Mouse (Mus musculus): Measurements from ENCODE around the gene Pxk.

Gene Pxk

GRCm38 (mm10) chr14:8164463-8164862, 66.5 kb downstream of the Pxk start:
- in situ Hi-C loops (cut with MboI; ENCODE audit: low pct_unique_long_range_greater_than_20kb in 1 of 2, low sequenced_read_pairs in 2 of 2, unreplicated experiment in 1 of 2): loop anchor here (10.0 to 25.0 kb wide), 2 partner anchors 50 to 377 kb away; partner anchors contain the start of genes Gm26661 (in 1 of the 2) and Kctd6 (in 1 of the 2)

- in situ Hi-C loops (cut with MboI; ENCODE audit: low pct_unique_long_range_greater_than_20kb in 1 of 2, low sequenced_read_pairs in 2 of 2, unreplicated experiment in 1 of 2): loop anchor here in 1 of 2 experiments (25.0 kb wide), 1 partner anchor 385 kb away; the partner anchor contains the start of gene Gm26661
These were observed 74.7 kb downstream of the Pxk start, which contains the start of gene Pdhb for GRCm38 (mm10) chr14:8172507-8173410. Gene Pdhb, minus strand, starts transcription at chr14:8173025.

- in situ Hi-C loops (cut with MboI; ENCODE audit: low pct_unique_long_range_greater_than_20kb in 1 of 2, low sequenced_read_pairs in 2 of 2, unreplicated experiment in 1 of 2): loop anchor here in 1 of 2 experiments (25.0 kb wide), 1 partner anchor 386 kb away; the partner anchor contains the start of gene Gm26661
These were observed 75.7 kb downstream of the Pxk start for GRCm38 (mm10) chr14:8173542-8174250.

- in situ Hi-C loops (cut with MboI; ENCODE audit: low pct_unique_long_range_greater_than_20kb in 1 of 2, low sequenced_read_pairs in 2 of 2, unreplicated experiment in 1 of 2): loop anchor here in 1 of 2 experiments (25.0 kb wide), 1 partner anchor 387 kb away; the partner anchor contains the start of gene Gm26661
These were observed 76.6 kb downstream of the Pxk start for GRCm38 (mm10) chr14:8174634-8175033.

GRCm38 (mm10) chr14:8176251-8176650, 78.2 kb downstream of the Pxk start:
- in situ Hi-C loops (cut with MboI; ENCODE audit: low pct_unique_long_range_greater_than_20kb in 1 of 2, low sequenced_read_pairs in 2 of 2, unreplicated experiment in 1 of 2): no loop called here

GRCm38 (mm10) chr14:8180371-8181035, 82.5 kb downstream of the Pxk start:
- in situ Hi-C loops (cut with MboI; ENCODE audit: low pct_unique_long_range_greater_than_20kb in 1 of 2, low sequenced_read_pairs in 2 of 2, unreplicated experiment in 1 of 2): no loop called here

- in situ Hi-C loops (cut with MboI; ENCODE audit: low pct_unique_long_range_greater_than_20kb in 1 of 2, low sequenced_read_pairs in 2 of 2, unreplicated experiment in 1 of 2): no loop called here
These were observed 85.3 kb downstream of the Pxk start for GRCm38 (mm10) chr14:8183330-8183729.

- in situ Hi-C loops (cut with MboI; ENCODE audit: low pct_unique_long_range_greater_than_20kb in 1 of 2, low sequenced_read_pairs in 2 of 2, unreplicated experiment in 1 of 2): no loop called here
These were observed 88.5 kb downstream of the Pxk start for GRCm38 (mm10) chr14:8186278-8187045.

- in situ Hi-C loops (cut with MboI; ENCODE audit: low pct_unique_long_range_greater_than_20kb in 1 of 2, low sequenced_read_pairs in 2 of 2, unreplicated experiment in 1 of 2): no loop called here
These were observed 92.5 kb downstream of the Pxk start for GRCm38 (mm10) chr14:8190556-8190955.

GRCm38 (mm10) chr14:8191331-8191965, 93.4 kb downstream of the Pxk start:
- in situ Hi-C loops (cut with MboI; ENCODE audit: low pct_unique_long_range_greater_than_20kb in 1 of 2, low sequenced_read_pairs in 2 of 2, unreplicated experiment in 1 of 2): no loop called here

- in situ Hi-C loops (cut with MboI; ENCODE audit: low pct_unique_long_range_greater_than_20kb in 1 of 2, low sequenced_read_pairs in 2 of 2, unreplicated experiment in 1 of 2): no loop called here
These were observed 94.7 kb downstream of the Pxk start for GRCm38 (mm10) chr14:8192727-8193126.

GRCm38 (mm10) chr14:8200769-8201168, 102.8 kb downstream of the Pxk start:
- in situ Hi-C loops (cut with MboI; ENCODE audit: low pct_unique_long_range_greater_than_20kb in 1 of 2, low sequenced_read_pairs in 2 of 2, unreplicated experiment in 1 of 2): no loop called here

GRCm38 (mm10) chr14:8201715-8202114, 103.7 kb downstream of the Pxk start:
- in situ Hi-C loops (cut with MboI; ENCODE audit: low pct_unique_long_range_greater_than_20kb in 1 of 2, low sequenced_read_pairs in 2 of 2, unreplicated experiment in 1 of 2): no loop called here

GRCm38 (mm10) chr14:8206179-8206910, 108.3 kb downstream of the Pxk start:
- in situ Hi-C loops (cut with MboI; ENCODE audit: low pct_unique_long_range_greater_than_20kb in 1 of 2, low sequenced_read_pairs in 2 of 2, unreplicated experiment in 1 of 2): no loop called here

- in situ Hi-C loops (cut with MboI; ENCODE audit: low pct_unique_long_range_greater_than_20kb in 1 of 2, low sequenced_read_pairs in 2 of 2, unreplicated experiment in 1 of 2): no loop called here
These were observed 109.1 kb downstream of the Pxk start for GRCm38 (mm10) chr14:8207105-8207504.

- in situ Hi-C loops (cut with MboI; ENCODE audit: low pct_unique_long_range_greater_than_20kb in 1 of 2, low sequenced_read_pairs in 2 of 2, unreplicated experiment in 1 of 2): no loop called here
These were observed 109.5 kb downstream of the Pxk start for GRCm38 (mm10) chr14:8207543-8207942.

GRCm38 (mm10) chr14:8208876-8209275, 110.9 kb downstream of the Pxk start:
- in situ Hi-C loops (cut with MboI; ENCODE audit: low pct_unique_long_range_greater_than_20kb in 1 of 2, low sequenced_read_pairs in 2 of 2, unreplicated experiment in 1 of 2): no loop called here

Data from mouse embryonic stem cell (cell line).